Mouse (Mus musculus): Measurements from ENCODE around the gene Psmd4. TPM values are rescaled to one million over a fixed set of nuclear protein-coding genes. Genes with fewer than 3 reads are reported as not detected.
"Not testable (repeated sequence)": the region's sequence is repeated elsewhere in the genome, so short reads cannot be mapped to it uniquely, and the experiment has no call there.

Psmd4 gene
- polyA plus RNA-seq, 1 experiment = 131 TPM

- peaks cover 4% of the 10 kb centered on the region for H3K4me1 ChIP-seq (ENCODE audit: control insufficient read depth, insufficient read depth, insufficient read length, low read length)
- no peak overlapping the region for H3K4me3 ChIP-seq (ENCODE audit: low read depth, low read length)
- H3K36me3 ChIP-seq (ENCODE audit: control insufficient read depth, insufficient read depth, low read length) = peaks cover 3% of the 10 kb centered on the region; the same call in 1 of the 2 replicates
- H3K27ac ChIP-seq (ENCODE audit: insufficient read depth, low read depth, low read length) = no peak overlapping the region
- 50% methylated on average over 6 of the region's 6 CpGs for WGBS
- H3K27me3 ChIP-seq (ENCODE audit: control insufficient read depth, insufficient read depth, low read length) = no peaks in the 10 kb centered on the region
- TF ChIP-seq POLR2A (IDR thresholded peaks at IDR 0.05; ENCODE audit: low read depth, low read length) (no peak), CTCF (IDR thresholded peaks at IDR 0.05; ENCODE audit: extremely low read depth, insufficient read length, insufficient replicate concordance, low read depth, low read length) (no peak)
Measured at GRCm38 (mm10) chr3:95043251-95043650, 837 bp upstream of the Psmd4 start.

DNA sequence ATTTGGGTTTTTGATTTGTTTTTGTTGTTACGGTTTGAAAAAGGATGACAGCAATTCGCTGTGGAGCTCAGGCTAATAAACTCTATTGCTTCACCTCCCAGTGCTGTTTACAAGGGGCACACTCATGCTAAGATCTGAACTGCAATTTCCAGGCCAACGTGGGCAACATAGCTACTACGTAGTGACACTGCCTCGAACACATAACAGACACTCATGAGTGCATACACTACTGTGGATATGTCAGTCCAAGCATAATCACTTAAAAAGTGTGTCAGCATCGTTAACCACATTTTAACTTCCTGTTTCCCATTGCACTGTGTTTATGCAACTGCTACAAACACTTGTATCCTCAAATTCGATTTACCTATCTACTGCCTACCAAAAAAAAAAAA is 420 bp upstream of the Psmd4 start:
- peak overlapping the region; percentile 95 for H3K4me3 ChIP-seq (ENCODE audit: low read depth, low read length)
- TF ChIP-seq POLR2A (IDR thresholded peaks at IDR 0.05; ENCODE audit: low read depth, low read length) (no peak), CTCF (IDR thresholded peaks at IDR 0.05; ENCODE audit: extremely low read depth, insufficient read length, insufficient replicate concordance, low read depth, low read length) (no peak)
- 9% methylated on average over 7 of the region's 7 CpGs for WGBS

DNA sequence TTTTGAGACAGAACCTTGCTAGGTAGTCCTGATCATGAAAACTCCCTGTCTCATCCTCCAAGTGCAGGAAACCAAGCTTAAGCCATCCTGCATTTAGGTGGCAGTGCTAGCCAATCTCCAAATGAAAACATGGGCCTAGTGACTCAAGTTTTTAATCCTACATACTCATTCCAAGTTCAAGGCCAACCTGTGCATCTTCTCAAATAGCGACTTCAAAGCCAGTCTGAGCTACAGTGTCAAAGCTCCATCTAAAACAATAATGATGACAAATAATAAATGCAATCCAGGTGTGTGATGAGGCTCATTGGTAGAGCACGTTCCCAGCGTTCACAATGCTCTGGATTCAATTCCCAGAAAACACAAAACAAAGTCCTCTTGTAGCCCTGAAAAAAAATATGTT is 789 bp downstream of the Psmd4 start:
- H3K36me3 ChIP-seq (ENCODE audit: control insufficient read depth, insufficient read depth, low read length) = peaks cover 4% of the 10 kb centered on the region; the same call in 1 of the 2 replicates
- H3K4me3 ChIP-seq (ENCODE audit: low read depth, low read length) = no peak overlapping the region
- no peak for TF ChIP-seq POLR2A (IDR thresholded peaks at IDR 0.05; ENCODE audit: low read depth, low read length)
- no peak for TF ChIP-seq CTCF (IDR thresholded peaks at IDR 0.05; ENCODE audit: extremely low read depth, insufficient read length, insufficient replicate concordance, low read depth, low read length)
- no peak overlapping the region for H3K27ac ChIP-seq (ENCODE audit: insufficient read depth, low read depth, low read length)
- H3K27me3 ChIP-seq (ENCODE audit: control insufficient read depth, insufficient read depth, low read length) = no peaks in the 10 kb centered on the region
- WGBS = 10% methylated on average over 3 of the region's 3 CpGs
- H3K4me1 ChIP-seq (ENCODE audit: control insufficient read depth, insufficient read depth, insufficient read length, low read length) = peaks cover 4% of the 10 kb centered on the region

More for the DNA sequence above, 420 bp upstream of the Psmd4 start:
- H3K27me3 ChIP-seq (ENCODE audit: control insufficient read depth, insufficient read depth, low read length) = no peaks in the 10 kb centered on the region
- peaks cover 4% of the 10 kb centered on the region for H3K4me1 ChIP-seq (ENCODE audit: control insufficient read depth, insufficient read depth, insufficient read length, low read length)
- H3K27ac ChIP-seq (ENCODE audit: insufficient read depth, low read depth, low read length) = peak overlapping the region; percentile 58
- H3K36me3 ChIP-seq (ENCODE audit: control insufficient read depth, insufficient read depth, low read length) = peaks cover 3% of the 10 kb centered on the region; the same call in 1 of the 2 replicates

- Histone ChIP-seq H3K4me3 (ENCODE audit: low read depth, low read length) (no peak overlapping the region), H3K4me1 (ENCODE audit: control insufficient read depth, insufficient read depth, insufficient read length, low read length) (peaks cover 19% of the 10 kb centered on the region; the same call in 1 of the 2 replicates), H3K36me3 (ENCODE audit: control insufficient read depth, insufficient read depth, low read length) (peaks cover 34% of the 10 kb centered on the region), H3K27me3 (ENCODE audit: control insufficient read depth, insufficient read depth, low read length) (no peaks in the 10 kb centered on the region), H3K27ac (ENCODE audit: insufficient read depth, low read depth, low read length) (no peak overlapping the region)
- WGBS = 32% methylated on average over 3 of the region's 3 CpGs
- TF ChIP-seq POLR2A (IDR thresholded peaks at IDR 0.05; ENCODE audit: low read depth, low read length) = no peak
- TF ChIP-seq CTCF (IDR thresholded peaks at IDR 0.05; ENCODE audit: extremely low read depth, insufficient read length, insufficient replicate concordance, low read depth, low read length) = 0 out of 2 replicates have a peak, but pooled peaks have one; percentile 14
Measured at GRCm38 (mm10) chr3:95029953-95030352, 12.5 kb downstream of the Psmd4 start.

DNA sequence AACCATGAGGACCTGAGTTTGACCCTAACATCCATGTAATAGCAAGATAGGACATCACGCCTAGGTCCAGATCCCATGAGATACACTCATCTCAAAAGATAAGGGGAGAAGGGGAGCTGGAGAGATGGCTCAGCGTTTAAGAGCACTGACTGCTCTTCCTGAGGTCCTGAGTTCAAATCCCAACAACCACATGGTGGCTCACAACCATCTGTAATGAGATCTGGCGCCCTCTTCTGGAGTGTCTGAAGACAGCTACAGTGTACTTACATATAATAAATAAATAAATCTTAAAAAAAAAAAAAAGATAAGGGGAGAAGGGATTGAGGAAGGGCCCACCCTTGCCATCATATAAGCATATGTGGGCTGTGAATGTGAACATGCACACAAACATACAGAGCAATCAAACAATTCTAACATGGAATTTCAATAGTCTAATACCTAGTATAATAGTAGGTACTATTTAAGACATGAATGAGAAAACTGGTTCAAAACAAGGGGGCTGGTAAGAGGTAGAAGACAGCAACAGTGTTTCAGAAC is 13.1 kb downstream of the Psmd4 start:
- not testable (repeated sequence) for H3K4me3 ChIP-seq (ENCODE audit: low read depth, low read length); H3K27me3 ChIP-seq (ENCODE audit: control insufficient read depth, insufficient read depth, low read length)
- Histone ChIP-seq H3K27ac (ENCODE audit: insufficient read depth, low read depth, low read length) (0 out of 2 replicates have a peak overlapping the region, but pooled peaks have one; percentile 13), H3K36me3 (ENCODE audit: control insufficient read depth, insufficient read depth, low read length) (peaks cover 28% of the 10 kb centered on the region), H3K4me1 (ENCODE audit: control insufficient read depth, insufficient read depth, insufficient read length, low read length) (peaks cover 19% of the 10 kb centered on the region; the same call in 1 of the 2 replicates)
- 54% methylated on average over 3 of the region's 3 CpGs for WGBS

GRCm38 (mm10) chr3:95028603-95029002 is 13.8 kb downstream of the Psmd4 start:
- 12% methylated on average over 3 of the region's 3 CpGs for WGBS
- H3K27ac ChIP-seq (ENCODE audit: insufficient read depth, low read depth, low read length) = 0 out of 2 replicates have a peak overlapping the region, but pooled peaks have one; percentile 13

GRCm38 (mm10) chr3:95027701-95028100 is 14.7 kb downstream of the Psmd4 start:
- WGBS = 14% methylated on average over 5 of the region's 5 CpGs
- Histone ChIP-seq H3K27ac (ENCODE audit: insufficient read depth, low read depth, low read length) (no peak overlapping the region; the same call in 1 of the 2 replicates), H3K36me3 (ENCODE audit: control insufficient read depth, insufficient read depth, low read length) (peaks cover 14% of the 10 kb centered on the region), H3K4me3 (ENCODE audit: low read depth, low read length) (no peak overlapping the region), H3K4me1 (ENCODE audit: control insufficient read depth, insufficient read depth, insufficient read length, low read length) (peaks cover 19% of the 10 kb centered on the region; the same call in 1 of the 2 replicates), H3K27me3 (ENCODE audit: control insufficient read depth, insufficient read depth, low read length) (no peaks in the 10 kb centered on the region)
- TF ChIP-seq POLR2A (IDR thresholded peaks at IDR 0.05; ENCODE audit: low read depth, low read length) = no peak
- TF ChIP-seq CTCF (IDR thresholded peaks at IDR 0.05; ENCODE audit: extremely low read depth, insufficient read length, insufficient replicate concordance, low read depth, low read length) = no peak

More at GRCm38 (mm10) chr3:95028603-95029002, 13.8 kb downstream of the Psmd4 start:
- H3K4me3 ChIP-seq (ENCODE audit: low read depth, low read length) = no peak overlapping the region
- H3K36me3 ChIP-seq (ENCODE audit: control insufficient read depth, insufficient read depth, low read length) = peaks cover 23% of the 10 kb centered on the region
- H3K4me1 ChIP-seq (ENCODE audit: control insufficient read depth, insufficient read depth, insufficient read length, low read length) = peaks cover 19% of the 10 kb centered on the region; the same call in 1 of the 2 replicates
- TF ChIP-seq POLR2A (IDR thresholded peaks at IDR 0.05; ENCODE audit: low read depth, low read length) (no peak), CTCF (IDR thresholded peaks at IDR 0.05; ENCODE audit: extremely low read depth, insufficient read length, insufficient replicate concordance, low read depth, low read length) (no peak)
- H3K27me3 ChIP-seq (ENCODE audit: control insufficient read depth, insufficient read depth, low read length) = no peaks in the 10 kb centered on the region

Measured in small intestine, adult 2 months (tissue).